Mouse (Mus musculus) right cerebral cortex, adult 2 months (tissue): Measurements from ENCODE around the gene Gm10563.
"Not testable (repeated sequence)": the region's sequence is repeated elsewhere in the genome, so short reads cannot be mapped to it uniquely, and the experiment has no call there.

Source experiments
- DNase-seq, 2 experiments: peaks; one replicate each; pipeline ENCODE4 v3.0.0; 2021 to 2022; ENCODE audit warnings: low spot score in 2 of 2

Gene Gm10563

DNA sequence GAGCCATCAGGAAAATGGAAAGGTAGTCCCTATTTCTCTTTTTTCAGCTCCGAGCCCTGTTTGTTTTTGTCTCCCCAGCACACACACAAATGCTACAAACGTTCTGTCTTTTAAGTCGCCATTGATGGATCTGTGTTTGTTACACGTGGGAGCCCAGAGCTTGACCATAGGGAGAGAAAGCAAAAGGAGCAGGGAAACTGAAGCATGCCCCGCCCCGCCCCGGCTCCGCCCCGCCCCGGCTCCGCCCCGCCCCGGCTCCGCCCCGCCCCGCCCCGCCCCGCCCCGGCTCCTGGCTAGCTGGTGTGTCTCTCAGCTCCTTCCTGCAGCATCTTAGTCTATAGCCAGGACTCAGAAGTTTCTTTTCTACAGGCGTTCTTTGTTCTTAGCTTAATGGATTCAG, 46.7 kb downstream of the Gm10563 start:
- DNase-seq = no peak

DNA sequence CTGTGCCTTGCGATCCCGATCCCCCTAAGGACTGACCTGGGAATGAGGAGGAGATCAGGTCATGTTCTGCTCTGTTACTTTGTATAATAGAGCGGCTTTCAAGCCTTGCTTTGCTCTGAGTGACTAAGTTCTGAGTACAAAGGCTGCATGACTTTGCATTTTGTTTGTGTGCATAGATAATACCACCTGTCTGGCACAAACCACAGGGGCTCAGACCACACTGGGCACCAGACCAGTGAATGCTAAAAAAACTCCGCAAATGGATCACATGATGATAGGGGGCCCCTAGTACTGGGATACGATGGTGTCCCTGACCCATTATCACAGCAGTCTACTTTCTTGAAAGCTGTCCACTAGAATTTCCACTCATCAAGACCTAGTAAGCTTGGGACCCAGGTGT, 48.6 kb downstream of the Gm10563 start:
- no peak for DNase-seq

DNA sequence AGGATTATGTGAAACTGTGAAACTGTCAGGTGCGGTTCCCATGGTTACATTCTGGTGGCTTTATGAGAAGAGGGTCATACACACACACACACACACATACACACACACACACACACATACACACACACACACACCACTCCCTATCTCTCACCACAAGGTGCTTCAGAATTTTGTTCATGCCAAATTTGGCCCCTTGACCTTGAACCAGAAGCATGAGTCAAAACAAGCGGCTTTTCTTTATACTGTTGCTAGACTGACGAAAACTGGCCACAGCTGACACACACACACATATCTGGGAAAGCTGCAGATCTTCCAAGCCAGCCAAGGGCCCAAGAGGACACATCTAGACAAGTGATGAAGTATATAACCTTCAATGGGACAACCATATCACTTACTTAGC, 49.4 kb downstream of the Gm10563 start:
- no peak for DNase-seq

DNA sequence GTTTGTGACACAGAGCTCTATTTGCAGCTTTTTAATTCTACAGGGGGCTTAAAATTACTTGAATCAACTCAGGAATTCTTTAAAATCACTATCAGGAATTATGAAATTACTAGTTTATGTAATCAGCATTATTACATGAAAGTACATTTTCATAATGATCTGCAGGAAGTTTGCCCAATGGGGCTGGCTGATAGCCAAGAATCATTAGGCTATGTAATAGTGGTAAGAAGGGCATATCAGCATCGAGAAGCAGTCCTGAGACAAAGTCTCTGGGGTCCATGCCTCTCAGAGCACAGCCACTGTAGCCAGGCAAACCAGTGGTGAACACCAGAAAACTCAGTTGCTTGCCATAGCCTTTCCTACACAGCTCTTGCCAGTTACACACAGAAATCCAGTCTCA, 51.4 kb downstream of the Gm10563 start:
- DNase-seq = no peak

DNA sequence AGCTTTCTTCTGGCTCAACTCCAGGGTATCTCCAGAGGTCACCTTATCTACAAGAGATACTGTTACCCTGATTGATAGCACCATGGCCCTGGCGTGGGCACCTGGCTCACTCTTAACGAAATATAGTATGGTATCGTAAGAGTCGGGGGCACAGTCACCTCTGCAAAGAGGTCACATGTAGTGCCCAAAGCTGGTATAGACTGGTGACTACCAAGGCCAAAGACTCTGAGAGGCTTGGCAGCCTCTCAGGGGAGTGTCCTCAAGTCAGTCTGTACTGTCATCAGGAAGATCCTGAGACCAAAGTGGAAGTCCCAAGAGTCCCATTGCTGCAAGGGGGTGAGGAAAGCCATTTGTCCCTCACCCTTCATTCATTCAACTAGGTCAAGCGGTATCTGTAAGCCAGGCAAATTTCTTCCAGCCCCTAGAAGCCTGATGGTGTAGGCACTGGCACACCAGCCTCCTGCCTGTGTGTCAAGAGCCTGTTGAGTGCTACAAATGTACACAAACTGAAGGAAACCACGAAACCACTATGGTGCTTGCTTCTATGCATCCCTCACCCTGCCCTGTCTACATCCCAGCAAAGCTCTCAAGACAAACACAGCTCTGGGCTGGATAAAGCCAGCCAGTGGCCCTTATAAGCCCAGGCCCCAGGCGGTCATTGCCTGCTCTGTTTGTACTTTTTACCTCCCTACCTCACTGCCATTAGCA, 54.0 kb downstream of the Gm10563 start:
- DNase-seq = no peak

DNA sequence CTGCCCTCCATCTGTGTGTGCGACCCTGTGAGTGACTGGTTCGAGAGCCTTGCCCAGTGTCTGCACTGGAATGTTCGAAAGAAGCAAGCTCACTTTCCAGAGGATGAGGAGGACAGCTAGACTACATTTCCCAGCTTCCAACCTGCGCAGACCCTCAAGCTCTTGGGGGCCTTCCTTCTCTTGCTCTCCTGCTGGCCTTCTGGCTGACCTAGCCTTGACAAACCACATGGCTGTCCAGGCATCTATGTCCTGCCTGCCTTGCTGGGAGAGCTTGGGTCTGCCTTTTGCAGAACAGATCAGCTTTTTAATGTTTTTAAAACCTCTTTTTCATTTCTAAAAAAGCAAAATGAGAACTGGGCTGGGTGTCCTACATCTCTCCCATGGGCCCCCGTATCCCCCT, 55.9 kb downstream of the Gm10563 start:
- no peak for DNase-seq

DNA sequence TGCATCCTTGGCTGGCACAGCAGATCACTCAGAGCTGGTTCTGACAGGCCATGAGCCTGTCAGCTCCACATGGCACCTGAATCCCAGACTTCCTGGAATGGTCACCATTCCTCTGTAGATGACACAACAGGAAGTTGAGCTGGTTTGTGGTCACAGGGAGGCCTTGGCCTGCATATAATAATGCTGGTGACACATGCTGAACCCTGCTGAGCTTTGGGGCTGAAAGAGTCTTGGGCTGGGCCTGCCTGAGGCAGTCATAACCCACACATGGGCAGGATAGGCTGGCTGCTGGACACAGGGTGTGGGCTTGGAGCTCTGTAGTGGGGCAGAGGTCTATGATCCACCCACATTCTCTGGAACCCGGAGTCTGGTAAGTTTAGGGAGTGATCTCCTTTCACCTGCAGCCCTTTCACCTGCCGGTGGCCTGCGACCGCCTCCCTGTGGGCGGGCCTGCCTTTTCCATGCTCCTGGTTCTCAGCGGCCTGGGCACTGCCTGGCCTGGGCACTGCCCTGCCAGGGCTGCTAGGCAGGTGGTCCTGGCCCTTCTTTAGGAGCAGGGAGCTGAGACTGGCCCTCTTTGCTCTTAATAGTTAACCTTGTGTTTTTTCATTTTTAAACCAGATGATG, 62.8 kb downstream of the Gm10563 start:
- DNase-seq = no peak

DNA sequence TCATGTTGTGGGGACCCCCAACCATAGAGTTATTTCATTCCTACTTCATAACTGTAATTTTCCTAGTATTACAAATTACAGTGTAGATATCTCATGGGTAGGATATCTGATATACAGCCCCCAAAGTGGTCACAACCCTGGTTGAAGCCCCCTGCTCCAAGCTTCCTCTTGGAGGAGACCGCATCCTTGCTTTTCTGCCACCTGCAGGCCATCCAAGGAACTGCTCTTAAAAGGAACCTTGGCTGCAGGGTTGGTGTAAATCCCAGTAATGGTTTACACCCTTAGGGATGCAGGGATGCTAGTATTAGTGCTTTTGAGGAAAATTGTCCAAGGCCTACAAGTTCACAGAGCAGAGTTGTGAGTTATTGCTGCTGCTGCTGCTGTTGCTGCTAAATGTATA, 64.8 kb downstream of the Gm10563 start:
- DNase-seq = peak; percentile 66 to 75

DNA sequence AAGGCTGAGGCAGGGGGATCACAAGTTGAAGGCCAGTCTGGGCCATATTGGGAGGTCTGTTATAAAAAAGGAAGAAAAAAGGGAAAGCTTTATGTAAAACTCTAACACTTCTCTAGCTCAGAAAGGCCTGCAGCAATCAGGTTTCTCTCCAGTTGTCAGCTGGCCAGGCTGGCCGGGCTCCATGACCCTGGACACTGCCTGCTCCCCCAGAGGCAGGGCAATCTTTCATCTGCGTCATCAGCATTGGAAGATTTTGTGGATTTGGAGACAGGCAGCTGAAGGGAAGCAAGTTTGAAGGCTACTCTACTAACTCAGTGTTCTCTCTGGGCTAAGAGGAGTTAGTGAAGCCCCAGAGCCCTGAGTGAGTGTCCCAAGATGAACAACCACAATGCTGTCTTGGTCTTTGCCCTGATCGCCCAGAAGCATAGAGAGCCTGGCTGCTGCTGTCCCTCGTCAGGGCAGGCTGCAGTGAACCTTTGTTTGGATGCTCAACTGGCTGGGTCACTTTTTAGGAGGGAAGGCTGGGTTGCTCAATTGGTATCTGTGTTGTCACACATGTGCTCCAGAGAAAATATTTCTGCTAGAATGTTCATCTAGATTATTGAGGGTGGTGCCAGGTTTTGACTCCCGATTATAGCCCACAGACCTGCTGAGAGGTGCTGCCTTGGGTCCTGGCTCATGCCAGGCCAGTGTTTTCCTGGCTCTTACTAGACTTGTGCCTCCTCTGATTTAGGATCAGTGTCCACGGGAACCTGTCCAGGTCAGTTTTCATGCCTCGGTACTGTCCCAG, 66.7 kb downstream of the Gm10563 start:
- no peak for DNase-seq

DNA sequence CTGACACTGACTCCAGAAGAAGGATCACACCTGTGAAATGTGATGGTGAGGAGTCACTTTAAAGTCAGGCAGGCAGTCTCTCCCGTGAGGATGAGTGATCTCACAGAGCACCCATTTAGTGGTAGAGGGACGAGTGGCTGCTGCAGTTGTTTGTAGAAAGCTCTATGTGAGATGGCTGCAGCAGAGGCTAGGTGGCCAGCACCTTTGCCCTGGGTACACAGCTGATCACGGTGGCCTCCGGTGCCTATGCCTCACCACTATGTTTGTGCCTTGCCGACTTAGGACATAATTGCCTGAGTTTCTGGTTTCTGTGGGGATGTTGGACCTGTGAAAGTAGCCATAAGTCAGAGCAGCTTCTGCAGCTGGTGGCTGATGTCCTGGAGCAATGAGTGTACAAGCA, 67.5 kb downstream of the Gm10563 start:
- no peak for DNase-seq

DNA sequence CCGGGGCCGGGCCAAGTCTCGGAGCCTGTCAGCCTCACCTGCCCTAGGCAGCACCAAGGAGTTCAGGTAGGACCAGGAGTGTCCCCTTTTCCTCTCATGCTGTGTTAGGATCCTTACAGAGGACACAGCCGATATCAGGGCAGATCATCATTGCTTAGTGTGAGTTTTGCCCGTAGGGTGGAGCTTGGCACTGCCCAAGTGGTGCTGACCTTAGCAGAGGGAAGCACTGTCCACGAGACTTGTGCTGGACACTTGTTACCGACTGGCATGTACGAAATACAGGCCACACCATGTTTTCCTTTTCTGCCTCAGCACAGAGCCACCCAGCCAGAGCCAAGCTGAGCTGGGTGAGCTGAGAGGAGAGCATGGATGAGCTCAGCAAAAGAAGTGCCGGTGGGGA, 68.1 kb downstream of the Gm10563 start:
- no peak for DNase-seq

DNA sequence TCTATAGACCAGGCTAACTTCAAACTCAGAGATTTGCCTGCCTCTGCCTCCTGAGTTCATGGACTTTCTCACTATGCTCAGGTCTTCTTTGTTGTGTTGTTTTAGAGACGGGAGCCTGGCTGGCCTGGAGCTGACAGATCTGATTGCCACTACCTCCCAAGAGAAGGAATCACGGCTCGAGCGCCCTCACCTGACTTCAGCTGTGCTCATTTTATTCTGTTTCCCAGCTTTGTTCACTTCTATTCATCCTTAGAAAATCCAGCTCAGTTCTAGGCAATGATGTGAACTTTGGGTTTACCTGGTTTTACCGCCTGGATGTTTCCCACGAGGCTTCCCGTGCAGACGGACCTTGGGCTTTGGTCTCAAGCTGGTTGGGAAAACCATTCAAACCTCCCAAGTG, 69.7 kb downstream of the Gm10563 start:
- DNase-seq = no peak

DNA sequence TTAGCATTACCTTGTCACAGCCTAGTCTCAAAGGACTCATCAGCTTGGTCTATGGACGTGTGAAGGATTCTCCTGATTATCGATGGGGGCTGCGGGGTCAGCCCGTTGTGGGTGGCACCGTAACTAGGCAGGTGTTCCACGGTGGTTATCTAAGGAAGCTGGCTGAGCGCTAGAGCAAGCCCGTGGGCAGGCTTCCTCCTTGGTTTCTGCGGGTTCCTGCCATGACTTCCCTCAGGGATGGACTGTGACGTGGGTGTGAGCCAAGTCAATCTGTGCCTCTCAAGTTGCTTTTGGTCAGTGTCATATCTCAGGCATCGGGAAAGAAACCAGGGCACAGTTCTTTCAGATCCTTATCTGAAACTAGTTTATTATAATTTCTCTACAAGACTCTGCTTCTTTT, 70.3 kb downstream of the Gm10563 start:
- DNase-seq = no peak

DNA sequence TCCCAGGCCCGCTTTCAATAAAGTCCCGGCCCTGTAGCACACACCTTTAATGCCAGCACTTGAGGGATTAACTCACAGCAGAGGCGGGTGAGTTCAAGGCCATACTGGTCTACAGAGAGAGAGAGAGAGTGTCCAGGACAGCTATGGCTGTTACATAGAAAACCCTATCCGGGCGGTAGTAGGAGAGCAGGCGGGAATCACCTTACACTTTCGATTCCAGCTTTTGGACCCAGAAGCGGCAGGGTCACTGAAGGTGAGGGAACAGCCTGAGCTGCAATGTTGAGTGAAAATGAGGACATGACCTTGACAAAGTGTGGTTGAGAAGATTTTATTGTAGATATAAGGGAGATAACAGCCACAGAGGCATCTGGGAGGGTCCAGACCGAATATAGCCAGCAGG, 71.3 kb downstream of the Gm10563 start:
- DNase-seq = no peak

DNA sequence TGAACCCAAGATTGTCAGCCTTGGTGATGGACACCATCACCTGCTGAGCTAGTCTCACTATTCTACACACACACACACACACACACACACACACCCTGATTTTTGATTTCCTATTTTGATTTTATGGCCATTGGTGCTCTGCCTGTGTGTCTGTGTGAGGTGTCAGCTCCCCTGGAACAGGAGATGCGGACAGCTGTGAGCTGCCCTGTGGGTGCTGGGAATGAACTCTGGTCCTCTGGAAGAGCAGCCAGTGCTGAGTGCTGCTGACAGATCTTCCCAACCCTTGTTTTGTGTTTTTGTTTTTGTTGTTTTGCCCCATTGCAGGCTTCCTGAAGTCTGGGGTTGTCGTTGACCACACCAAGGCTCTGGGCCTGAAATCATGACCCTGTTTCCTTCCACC, 72.1 kb downstream of the Gm10563 start:
- no peak for DNase-seq

DNA sequence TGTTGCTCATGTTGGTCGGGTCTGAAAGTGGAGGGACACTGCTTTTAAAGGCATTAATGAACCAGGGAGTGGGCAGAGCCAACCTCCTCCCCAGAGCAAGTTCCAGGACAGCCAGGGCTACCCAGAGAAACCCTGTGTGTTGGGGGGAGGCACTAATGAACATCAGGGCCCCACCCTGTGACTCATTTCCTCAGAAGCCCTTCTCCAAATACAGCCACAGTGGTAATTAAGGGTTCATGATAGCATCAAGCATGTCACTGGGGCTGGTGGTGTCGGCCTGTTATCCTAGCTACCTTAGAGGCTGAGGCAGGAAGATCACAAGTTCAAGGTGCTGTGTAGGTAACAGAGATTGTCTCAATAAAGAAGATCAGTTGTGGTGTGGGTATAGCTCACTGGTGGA, 73.8 kb downstream of the Gm10563 start:
- no peak for DNase-seq

DNA sequence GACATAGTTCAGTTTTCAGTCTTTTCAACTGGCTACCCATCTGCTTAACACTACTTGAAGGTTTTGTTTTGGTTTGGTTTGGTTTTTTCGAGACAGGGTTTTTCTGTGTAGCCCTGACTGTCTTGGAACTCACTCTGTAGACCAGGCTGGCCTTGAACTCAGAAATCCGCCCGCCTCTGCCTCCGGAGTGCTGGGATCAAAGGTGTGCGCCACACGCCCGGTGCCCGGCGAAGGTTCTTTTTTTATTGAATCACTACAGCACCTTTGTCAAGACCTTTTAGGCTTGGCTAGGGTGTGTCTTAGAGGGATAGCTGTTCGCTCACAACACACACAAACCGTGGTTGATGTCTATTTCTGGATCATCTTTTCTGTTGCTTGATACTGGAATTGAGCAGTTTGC, 74.9 kb downstream of the Gm10563 start:
- not testable (repeated sequence) for DNase-seq

DNA sequence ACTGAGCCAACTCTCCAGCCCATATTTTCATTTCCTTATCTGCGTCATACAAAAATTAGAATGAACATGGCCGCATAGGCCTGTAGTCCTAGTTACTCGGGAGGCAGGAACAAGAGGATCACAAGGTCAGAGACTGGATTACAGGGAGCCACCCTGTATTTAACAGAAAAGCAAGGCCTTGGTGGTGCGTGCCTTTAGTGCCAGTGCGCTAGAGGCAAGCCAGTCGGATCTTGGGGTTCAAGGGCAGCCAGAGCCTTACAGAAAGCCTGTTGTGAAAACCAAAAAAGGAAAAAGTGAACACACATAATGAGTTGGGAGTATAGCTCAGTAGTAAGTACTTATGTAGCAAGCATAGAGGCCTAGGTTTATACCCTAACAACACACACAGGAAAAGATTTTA, 75.4 kb downstream of the Gm10563 start:
- no peak for DNase-seq

DNA sequence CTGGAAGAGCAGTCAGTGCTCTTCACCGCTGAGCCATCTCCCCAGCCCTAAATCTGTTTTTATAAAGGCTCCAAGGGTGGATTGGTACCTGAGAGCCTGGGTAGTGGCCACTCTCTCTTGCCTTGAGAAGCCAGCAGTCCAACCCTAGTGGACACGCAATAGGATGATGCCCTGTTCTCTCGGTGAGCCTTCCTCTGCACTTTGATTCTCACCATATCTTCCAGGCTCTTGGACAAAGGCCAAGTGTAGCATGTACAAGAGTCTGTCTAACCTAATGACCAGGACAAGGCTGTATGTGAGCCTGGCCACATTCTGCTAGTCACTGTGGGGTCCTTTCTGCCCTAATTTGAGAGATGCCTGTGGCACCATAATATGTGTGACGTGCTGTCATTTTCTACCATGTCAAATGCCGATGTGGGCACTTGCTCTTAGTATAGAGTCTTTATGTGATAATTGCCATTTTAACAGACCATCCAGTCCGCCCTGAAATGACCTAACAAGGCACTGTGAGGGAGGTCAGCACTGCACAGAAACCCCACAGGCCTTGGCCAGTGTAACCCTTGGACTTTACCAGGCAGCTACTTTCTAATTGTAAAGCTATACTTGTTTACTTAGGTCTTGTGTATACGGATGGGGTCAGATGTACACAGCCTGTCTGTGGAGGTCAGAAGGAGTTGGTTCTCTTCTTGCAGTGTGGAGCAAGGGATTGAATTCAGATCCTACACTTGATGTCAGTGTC, 76.4 kb downstream of the Gm10563 start:
- DNase-seq = no peak

DNA sequence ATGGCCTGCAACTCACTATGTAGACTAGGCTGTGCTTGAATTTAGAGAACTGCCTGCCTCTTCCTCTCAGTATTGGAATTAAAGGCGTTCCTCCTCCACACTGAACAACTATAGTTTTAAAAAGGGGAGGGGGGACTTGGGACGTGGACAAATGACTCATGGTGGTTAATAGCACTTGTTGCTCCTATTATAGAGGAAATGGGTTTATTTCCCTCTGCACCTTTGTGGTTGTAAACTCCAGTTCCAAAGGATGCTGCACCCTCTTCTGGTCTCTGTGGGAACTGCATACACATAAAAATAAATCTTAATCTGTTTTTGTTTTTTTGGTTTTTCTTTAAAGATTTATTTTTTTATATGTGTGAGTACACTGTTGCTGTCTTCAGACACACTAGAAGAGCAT, 77.0 kb downstream of the Gm10563 start:
- no peak for DNase-seq

DNA sequence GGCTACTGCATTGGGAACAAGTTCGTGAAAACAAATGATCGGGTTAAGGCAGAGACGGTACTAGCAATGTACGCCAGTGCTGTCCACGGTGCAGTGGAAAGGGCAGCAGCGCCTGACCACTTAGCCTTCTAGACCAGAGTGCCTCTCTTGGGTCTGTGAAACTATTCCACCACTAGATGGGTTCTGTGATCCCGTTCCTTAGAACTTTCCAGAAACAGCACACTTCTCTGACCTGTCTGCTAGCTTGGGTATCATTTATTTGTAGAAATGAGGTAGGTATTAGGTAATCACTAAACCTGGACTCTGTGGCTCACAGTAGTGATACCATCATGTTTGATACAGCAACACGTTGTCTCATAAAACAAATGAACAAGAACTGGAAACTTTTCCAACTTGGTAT, 78.7 kb downstream of the Gm10563 start:
- DNase-seq = no peak
